Mouse (Mus musculus): Measurements from ENCODE around the gene Atg4b.
A peak's percentile ranks its signal among the peaks of the same experiment; 100 is the strongest.

Gene Atg4b

GRCm38 (mm10) chr1:93751290-93751689 lies at the start of gene Atg4b:
Atg4b (plus strand) TSS chr1:93751500.
- no peak for DNase-seq

GRCm38 (mm10) chr1:93702106-93702505 lies 49.2 kb upstream of the Atg4b start:
- no peak for DNase-seq

GRCm38 (mm10) chr1:93703472-93704048 lies 47.7 kb upstream of the Atg4b start:
- DNase-seq, result no peak

DNA sequence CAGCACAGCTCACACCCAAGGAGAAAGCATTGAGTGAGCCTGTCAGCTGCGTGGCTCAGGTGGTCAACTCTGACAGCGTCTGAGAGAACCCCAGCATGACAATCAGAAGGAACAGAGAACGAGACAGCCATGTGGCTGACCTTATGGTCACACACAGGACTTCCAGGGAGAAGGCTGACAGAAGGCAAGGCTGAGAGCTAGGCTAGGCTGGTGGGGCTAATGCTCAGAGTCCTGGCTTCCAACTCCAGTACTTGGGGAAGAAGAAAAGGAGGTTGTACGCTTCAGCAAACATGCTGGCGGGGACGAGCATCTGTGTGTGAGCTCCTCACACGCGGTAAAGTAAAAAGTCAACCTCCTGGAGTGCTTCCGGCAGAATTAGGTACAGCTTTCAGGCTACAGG lies 47.0 kb upstream of the Atg4b start:
- DNase-seq, result no peak

GRCm38 (mm10) chr1:93705389-93705788 lies 45.9 kb upstream of the Atg4b start:
- no peak for DNase-seq

DNA sequence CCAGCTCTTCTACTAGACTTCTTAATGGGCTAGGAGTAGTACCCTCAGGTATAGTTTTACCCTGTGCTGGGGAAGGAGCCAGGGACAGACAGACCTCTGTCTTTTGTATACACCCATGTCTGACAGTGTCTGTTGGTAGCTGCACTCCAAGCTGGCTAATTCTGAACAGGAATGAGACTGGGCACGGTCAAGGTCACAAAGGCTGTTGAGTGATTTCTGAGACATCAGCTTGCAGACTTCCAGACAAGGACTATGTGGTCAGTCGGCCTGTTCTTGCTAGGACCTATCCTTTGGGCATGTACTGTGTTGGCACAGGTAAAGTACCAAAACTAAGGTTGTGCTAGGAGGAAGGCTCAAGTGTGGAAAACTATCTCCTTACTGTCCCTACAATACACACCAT lies 35.1 kb upstream of the Atg4b start:
- DNase-seq, result no peak

GRCm38 (mm10) chr1:93721557-93721956 lies 29.7 kb upstream of the Atg4b start:
- DNase-seq, result no peak

- no peak for DNase-seq
Measured at GRCm38 (mm10) chr1:93724623-93725022, 26.7 kb upstream of the Atg4b start.

DNA sequence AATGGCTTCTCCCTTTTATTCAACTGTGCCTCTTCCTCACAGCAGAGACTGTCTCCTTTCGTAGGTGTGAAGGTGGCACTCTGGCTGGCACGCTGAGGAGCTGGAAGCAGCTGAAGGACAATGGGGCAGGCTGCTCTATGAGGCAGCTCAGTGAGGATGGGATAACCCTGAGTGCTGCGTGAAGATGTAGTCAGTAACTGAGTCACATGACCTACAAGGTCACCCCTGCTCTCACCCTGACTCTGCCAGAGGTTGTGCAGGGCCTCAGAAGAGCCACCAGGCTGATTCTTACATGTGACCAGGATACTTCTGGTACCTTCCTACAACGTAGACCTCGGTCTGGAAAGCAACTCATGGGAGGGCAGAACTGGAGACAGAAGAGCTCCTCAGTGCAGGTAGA lies 25.6 kb upstream of the Atg4b start:
- DNase-seq, result no peak

DNA sequence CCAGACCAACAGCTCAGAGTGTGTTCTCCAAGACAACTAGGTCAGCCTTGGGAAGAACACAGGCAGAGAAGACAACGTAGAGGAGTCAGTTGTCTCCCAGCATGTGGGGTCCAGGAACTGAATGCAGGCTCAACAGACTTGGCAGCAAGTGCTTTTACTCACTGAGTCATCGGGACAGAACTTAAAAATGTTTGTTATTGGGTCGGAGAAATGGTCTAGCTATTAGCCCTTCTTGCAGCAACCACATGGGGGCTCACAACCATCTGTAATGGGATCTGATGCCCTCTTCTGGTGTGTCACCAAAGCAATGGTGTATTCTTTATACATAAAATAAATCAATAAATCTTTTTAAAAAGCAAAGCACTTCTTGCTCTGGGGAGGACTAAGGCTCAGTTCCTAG lies 25.2 kb upstream of the Atg4b start:
- no peak for DNase-seq

DNA sequence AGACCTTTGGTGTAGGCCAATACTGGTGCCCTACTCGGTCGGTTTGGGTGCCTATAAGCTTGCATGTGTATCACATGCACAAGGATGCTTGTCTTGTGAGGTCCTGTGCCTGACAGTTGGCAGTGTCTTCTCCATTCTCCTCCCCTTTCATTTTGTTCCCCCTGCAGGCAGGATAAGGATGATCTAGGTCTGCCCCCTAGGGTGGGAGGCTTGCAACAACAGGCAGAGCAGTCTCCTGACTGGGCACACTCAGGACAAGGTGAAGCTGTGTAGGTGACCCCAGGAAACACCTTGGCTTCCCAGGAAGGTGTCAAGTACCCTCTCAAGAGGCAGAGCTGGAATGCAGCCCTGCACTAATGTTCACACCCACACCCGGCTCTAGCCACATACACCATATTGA lies 24.3 kb upstream of the Atg4b start:
- DNase-seq, result peak; percentile 40

GRCm38 (mm10) chr1:93731103-93731502 lies 20.2 kb upstream of the Atg4b start:
- peak; percentile 24 for DNase-seq

DNA sequence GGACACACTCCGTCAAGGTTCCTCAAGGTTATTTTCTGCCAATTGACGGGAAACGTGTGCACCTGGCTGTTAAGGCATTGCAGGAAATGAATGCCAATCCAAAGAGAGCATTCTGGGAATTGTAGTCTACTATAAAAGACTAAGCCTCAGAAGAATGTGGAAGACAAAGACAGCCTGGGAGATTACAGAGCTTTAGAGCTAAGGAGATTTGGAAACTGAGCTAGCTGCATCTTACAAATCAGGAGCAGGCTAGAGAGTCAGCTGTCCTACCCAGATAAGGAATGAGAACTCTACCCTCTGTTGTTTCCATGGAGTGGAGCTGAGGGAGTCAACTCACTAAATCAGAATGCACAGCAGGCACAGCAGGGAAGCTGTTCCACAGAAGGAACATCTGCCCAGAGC lies 19.4 kb upstream of the Atg4b start:
- peak; percentile 42 for DNase-seq

DNA sequence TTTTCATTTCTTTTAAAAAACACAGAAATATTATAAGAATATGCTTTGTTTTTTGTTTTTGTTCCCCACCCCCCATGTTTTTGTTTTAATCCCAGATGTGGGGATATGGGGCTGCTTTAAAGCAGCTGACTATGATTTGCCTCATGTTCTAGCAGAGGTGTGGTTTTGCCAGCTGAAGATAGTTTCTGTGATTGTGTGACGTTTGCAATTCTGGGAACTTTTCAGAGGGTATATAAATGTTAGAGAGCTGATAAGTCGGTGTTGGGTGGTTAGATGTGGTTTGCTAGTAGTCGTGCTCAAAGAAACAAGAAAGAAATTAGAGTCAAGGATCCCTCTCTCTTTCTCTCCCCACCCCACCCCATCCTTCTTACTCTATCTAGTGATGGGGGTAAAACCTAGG lies 15.4 kb upstream of the Atg4b start:
- no peak for DNase-seq

- no peak for DNase-seq
Measured at GRCm38 (mm10) chr1:93737711-93738110, 13.6 kb upstream of the Atg4b start.

GRCm38 (mm10) chr1:93740671-93741070 lies 10.6 kb upstream of the Atg4b start:
- DNase-seq, result no peak

DNA sequence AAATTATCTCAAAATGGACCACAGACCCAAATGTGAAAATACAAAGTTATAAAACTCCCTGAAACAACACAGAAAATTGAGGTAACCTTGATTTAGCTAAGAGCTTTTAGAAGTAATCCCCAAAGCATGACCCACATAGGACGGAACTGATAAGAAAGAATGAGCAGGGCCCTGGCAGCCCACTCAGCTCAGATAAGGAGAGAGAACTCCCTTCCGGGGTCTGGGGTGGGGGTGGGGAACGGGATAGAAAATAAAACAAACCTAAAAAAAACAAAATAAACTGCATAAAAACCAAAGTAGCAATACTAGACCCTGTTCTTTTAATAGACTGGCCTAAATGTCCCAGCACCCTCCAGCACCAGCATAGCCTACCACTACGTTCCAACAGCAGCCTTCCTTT lies 9.3 kb upstream of the Atg4b start:
- no peak for DNase-seq

- DNase-seq, result no peak
Measured at GRCm38 (mm10) chr1:93742910-93743309, 8.4 kb upstream of the Atg4b start.

- DNase-seq, result no peak
Measured at GRCm38 (mm10) chr1:93746179-93746578, 5.1 kb upstream of the Atg4b start.

GRCm38 (mm10) chr1:93748539-93748938 lies 2.8 kb upstream of the Atg4b start:
- no peak for DNase-seq

GRCm38 (mm10) chr1:93753911-93754572 lies 2.7 kb downstream of the Atg4b start:
- DNase-seq, result no peak

GRCm38 (mm10) chr1:93754573-93755290 lies 3.4 kb downstream of the Atg4b start, which contains the start of gene Thap4:
Thap4 (minus strand) TSS chr1:93754864.
- peak; percentile 93 for DNase-seq

GRCm38 (mm10) chr1:93755291-93755610 lies 4.0 kb downstream of the Atg4b start:
- DNase-seq, result no peak

- no peak for DNase-seq
Measured at GRCm38 (mm10) chr1:93755618-93756017, 4.3 kb downstream of the Atg4b start.

DNA sequence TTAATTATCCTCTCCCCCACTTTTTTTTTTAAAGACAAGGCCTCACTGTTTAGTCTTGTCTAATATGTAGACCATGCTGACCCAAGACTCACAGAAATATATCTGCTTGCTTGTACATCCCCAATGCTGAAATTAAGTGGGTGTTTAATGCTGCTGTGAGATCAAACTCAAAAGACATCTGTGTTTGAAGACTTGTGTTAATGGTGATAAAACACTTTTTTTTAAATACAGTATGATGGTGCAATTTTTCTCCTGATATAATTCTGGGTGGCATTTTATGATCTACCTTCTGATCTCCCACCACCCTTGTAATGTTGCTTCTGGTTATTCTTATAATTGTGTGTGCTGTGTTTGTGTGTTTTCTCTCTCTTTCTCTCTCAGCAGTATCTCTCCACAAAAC lies 4.9 kb downstream of the Atg4b start:
- no peak for DNase-seq

All from kidney, adult 11 months (tissue).